Mouse (Mus musculus): ENCODE measurements at regions not wholly inside any gene's neighbourhood (a gene's known extent, or its start where the extent isn't known, plus 50 kb on each side); places are given as distances from the start of the nearest gene placed in this dataset.

GRCm38 (mm10) chr13:72120467-72120866, 156.9 kb upstream of the Irx1 start:
- no peak overlapping the region for H3K9ac ChIP-seq
- H3K27me3 ChIP-seq = peaks cover 14% of the 10 kb centered on the region
- H3K4me1 ChIP-seq = peaks cover 8% of the 10 kb centered on the region
- H3K4me2 ChIP-seq = no peak overlapping the region
- no peaks in the 10 kb centered on the region for H3K36me3 ChIP-seq
- no peak for ATAC-seq (ENCODE audit: insufficient number of reproducible peaks, insufficient read depth, low FRiP score, low TSS enrichment, low read depth)
- no peak overlapping the region for H3K27ac ChIP-seq
- WGBS = 24% methylated on average over 7 of the region's 7 CpGs
- no peak overlapping the region for H3K4me3 ChIP-seq
- H3K9me3 ChIP-seq = no peaks in the 10 kb centered on the region

DNA sequence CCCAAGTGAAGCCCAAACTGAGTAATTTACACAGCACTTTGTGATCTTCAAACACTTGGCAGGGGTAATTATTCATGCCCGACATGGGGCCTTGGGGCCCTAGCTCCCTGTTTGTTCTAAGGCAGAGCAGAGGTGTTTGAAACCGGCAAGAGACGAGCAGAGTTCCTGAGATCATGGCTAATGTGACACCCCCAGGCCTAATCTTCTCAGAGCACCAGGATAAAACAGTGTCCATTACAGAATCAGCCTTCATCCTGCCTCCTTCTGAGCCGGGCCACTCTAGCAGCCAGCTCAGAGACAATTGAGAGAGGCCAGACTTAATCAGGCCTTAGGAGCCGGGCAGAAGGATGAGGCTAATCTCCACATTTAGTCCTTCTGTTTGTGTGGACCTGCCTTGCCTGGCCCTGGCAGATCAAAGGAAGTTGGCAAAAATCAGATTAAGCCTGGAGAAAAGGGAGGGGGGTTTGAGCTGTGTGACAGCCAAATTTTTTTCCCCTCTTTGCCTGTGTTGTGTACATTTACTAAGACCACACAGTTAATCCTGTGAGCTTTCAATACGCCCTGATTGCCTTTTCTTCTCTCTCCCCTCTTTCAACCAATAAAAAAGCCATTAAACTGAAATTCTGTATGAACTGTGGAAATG, 157.5 kb upstream of the Irx1 start:
- Histone ChIP-seq H3K9me3 (no peaks in the 10 kb centered on the region), H3K4me1 (peaks cover 8% of the 10 kb centered on the region), H3K4me2 (no peak overlapping the region), H3K4me3 (no peak overlapping the region), H3K27ac (no peak overlapping the region), H3K9ac (no peak overlapping the region), H3K36me3 (no peaks in the 10 kb centered on the region), H3K27me3 (peaks cover 14% of the 10 kb centered on the region)
- 14% methylated on average over 6 of the region's 6 CpGs for whole genome bisulfite sequencing
- ATAC-seq (ENCODE audit: insufficient number of reproducible peaks, insufficient read depth, low FRiP score, low TSS enrichment, low read depth) = no peak

- Histone ChIP-seq H3K36me3 (no peaks in the 10 kb centered on the region), H3K9me3 (no peaks in the 10 kb centered on the region), H3K4me2 (no peak overlapping the region), H3K9ac (no peak overlapping the region), H3K4me3 (no peak overlapping the region), H3K4me1 (peaks cover 8% of the 10 kb centered on the region), H3K27me3 (peaks cover 14% of the 10 kb centered on the region), H3K27ac (no peak overlapping the region)
- no peak for ATAC-seq (ENCODE audit: insufficient number of reproducible peaks, insufficient read depth, low FRiP score, low TSS enrichment, low read depth)
- 50% methylated on average over 18 of the region's 18 CpGs for WGBS
Observed at GRCm38 (mm10) chr13:72121554-72122229, 158.2 kb upstream of the Irx1 start.

- Histone ChIP-seq H3K27me3 (peaks cover 14% of the 10 kb centered on the region), H3K9me3 (no peaks in the 10 kb centered on the region), H3K4me2 (no peak overlapping the region), H3K4me1 (peaks cover 8% of the 10 kb centered on the region), H3K9ac (no peak overlapping the region), H3K36me3 (no peaks in the 10 kb centered on the region), H3K27ac (no peak overlapping the region), H3K4me3 (no peak overlapping the region)
- no peak for ATAC-seq (ENCODE audit: insufficient number of reproducible peaks, insufficient read depth, low FRiP score, low TSS enrichment, low read depth)
- 40% methylated on average over 11 of the region's 11 CpGs for WGBS
Observed at GRCm38 (mm10) chr13:72122230-72122627, 158.7 kb upstream of the Irx1 start.

- Histone ChIP-seq H3K9me3 (no peaks in the 10 kb centered on the region), H3K27me3 (0 out of 2 replicates have a peak, but pooled peaks cover 4% of the 10 kb centered on the region), H3K4me3 (no peak overlapping the region), H3K4me2 (no peak overlapping the region), H3K4me1 (no peaks in the 10 kb centered on the region), H3K27ac (no peak overlapping the region), H3K36me3 (no peaks in the 10 kb centered on the region), H3K9ac (no peak overlapping the region)
- ATAC-seq (ENCODE audit: insufficient number of reproducible peaks, insufficient read depth, low FRiP score, low TSS enrichment, low read depth) = no peak
- WGBS = 79% methylated on average over 1 of the region's 1 CpGs
Observed at GRCm38 (mm10) chr13:72128306-72128705, 164.8 kb upstream of the Irx1 start.

DNA sequence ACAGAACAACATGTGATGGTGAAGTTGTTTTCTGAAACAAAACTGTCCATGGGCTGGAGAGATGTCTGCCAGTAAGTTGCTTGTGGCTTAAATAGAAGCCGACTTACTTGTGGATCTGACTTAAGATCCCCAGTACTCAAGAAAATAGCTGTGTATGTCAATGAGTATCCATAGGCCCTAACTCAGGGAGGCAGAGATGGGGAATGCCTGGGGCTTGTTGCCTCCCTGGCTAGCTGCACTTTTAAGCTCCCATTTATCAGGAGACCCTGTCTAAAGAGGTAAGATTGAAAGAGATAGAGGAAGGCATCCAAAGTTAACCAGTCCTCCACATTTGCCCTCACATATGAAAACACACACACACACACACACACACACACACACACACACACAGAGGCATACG, 167.8 kb upstream of the Irx1 start:
- no peak for ATAC-seq (ENCODE audit: insufficient number of reproducible peaks, insufficient read depth, low FRiP score, low TSS enrichment, low read depth)
- H3K4me3 ChIP-seq = no peak overlapping the region
- peaks cover 7% of the 10 kb centered on the region; the same call in 1 of the 2 replicates for H3K4me1 ChIP-seq
- H3K4me2 ChIP-seq = no peak overlapping the region
- H3K36me3 ChIP-seq = no peaks in the 10 kb centered on the region
- no peaks in the 10 kb centered on the region for H3K9me3 ChIP-seq
- WGBS = 86% methylated on average over 2 of the region's 2 CpGs
- H3K27ac ChIP-seq = no peak overlapping the region
- H3K27me3 ChIP-seq = 0 out of 2 replicates have a peak, but pooled peaks cover 5% of the 10 kb centered on the region
- no peak overlapping the region for H3K9ac ChIP-seq

DNA sequence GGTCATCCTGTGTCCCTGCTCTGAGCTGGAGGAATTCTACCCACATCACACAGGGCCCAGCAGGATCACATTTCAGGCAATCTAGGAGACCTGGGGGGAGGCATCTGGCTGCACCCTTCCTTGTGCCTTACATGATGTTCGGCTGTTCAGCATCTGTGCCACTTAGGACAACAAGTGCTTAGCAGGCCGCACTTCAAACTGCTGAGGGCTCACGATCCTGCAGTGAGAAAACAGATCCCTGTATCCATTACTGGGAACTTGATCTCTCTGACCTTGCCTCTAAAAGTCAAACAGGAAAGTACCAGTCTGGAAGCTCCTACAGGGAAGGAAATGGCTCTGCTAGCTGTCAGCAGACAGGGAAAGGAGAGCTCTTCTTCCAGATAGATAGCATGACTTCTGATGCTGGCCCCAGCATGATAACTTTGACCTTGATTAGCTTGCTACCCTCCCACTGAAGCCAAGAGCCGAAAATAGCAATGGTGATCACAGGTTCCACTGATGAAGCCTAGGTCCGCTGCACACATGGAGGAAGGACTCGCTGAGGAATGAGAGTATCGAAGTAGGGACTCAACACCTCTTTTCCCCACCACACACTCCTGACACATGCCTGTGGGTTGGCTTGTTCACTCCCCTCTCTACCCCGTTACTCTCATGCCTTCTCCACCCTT, 170.7 kb upstream of the Irx1 start:
- Histone ChIP-seq H3K9me3 (no peaks in the 10 kb centered on the region), H3K4me3 (no peak overlapping the region), H3K27me3 (0 out of 2 replicates have a peak, but pooled peaks cover 5% of the 10 kb centered on the region), H3K9ac (no peak overlapping the region), H3K36me3 (no peaks in the 10 kb centered on the region), H3K4me2 (no peak overlapping the region), H3K4me1 (peaks cover 7% of the 10 kb centered on the region; the same call in 1 of the 2 replicates), H3K27ac (no peak overlapping the region)
- 48% methylated on average over 8 of the region's 8 CpGs for WGBS
- ATAC-seq (ENCODE audit: insufficient number of reproducible peaks, insufficient read depth, low FRiP score, low TSS enrichment, low read depth) = no peak

DNA sequence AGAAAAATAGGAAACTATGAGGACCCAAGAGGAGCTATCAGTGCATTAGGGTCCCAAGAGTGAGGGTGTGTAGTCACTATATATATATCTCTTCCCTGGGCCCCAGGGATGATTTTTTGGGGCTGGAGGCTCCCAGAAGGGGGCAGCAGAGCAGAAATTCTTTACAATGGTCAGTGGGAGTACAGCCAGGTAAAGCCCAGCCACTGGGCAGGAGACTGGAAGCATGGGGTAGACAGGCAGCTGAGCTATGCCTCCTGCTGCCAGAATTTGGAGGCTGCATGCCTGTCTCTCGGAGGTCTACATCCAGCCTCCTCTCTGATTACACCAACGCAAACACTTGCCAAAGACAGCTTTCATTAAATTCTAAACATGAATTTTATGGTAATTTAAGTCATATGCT, 202.7 kb upstream of the Irx1 start:
- Histone ChIP-seq H3K27ac (no peak overlapping the region), H3K4me2 (no peak overlapping the region), H3K9ac (no peak overlapping the region), H3K9me3 (0 out of 2 replicates have a peak, but pooled peaks cover 3% of the 10 kb centered on the region), H3K4me3 (no peak overlapping the region), H3K27me3 (peaks cover 14% of the 10 kb centered on the region), H3K4me1 (peaks cover 7% of the 10 kb centered on the region; the same call in 1 of the 2 replicates), H3K36me3 (no peaks in the 10 kb centered on the region)
- ATAC-seq (ENCODE audit: insufficient number of reproducible peaks, insufficient read depth, low FRiP score, low TSS enrichment, low read depth) = no peak
- WGBS = 14% methylated on average over 2 of the region's 2 CpGs

DNA sequence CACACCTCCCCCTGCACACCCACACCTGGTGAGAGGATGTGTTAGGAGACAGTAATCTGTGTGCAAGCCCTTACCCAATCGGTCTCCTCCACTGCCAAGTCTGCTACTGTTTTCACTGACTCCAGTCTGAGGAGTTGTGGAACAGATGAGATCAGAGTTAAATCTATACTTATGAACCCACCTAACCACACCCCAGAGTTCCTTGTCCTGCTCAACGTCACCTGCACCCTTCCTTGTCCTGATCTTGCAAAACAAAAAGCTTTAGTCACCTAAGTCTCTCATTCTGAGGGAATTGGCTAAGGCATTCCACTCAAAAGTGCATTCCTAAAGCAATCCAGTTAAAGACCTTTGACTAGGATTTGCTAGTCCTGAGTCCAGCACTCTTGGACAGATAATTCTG, 203.9 kb upstream of the Irx1 start:
- Histone ChIP-seq H3K4me2 (no peak overlapping the region), H3K27ac (no peak overlapping the region), H3K9ac (no peak overlapping the region), H3K27me3 (peaks cover 14% of the 10 kb centered on the region), H3K4me3 (no peak overlapping the region), H3K4me1 (peaks cover 7% of the 10 kb centered on the region; the same call in 1 of the 2 replicates), H3K9me3 (0 out of 2 replicates have a peak, but pooled peaks cover 3% of the 10 kb centered on the region), H3K36me3 (no peaks in the 10 kb centered on the region)
- 66% methylated on average over 2 of the region's 2 CpGs for WGBS
- no peak for ATAC-seq (ENCODE audit: insufficient number of reproducible peaks, insufficient read depth, low FRiP score, low TSS enrichment, low read depth)

- H3K4me1 ChIP-seq = peaks cover 15% of the 10 kb centered on the region
- H3K4me3 ChIP-seq = no peak overlapping the region
- 75% methylated on average over 3 of the region's 3 CpGs for WGBS
- no peak for ATAC-seq (ENCODE audit: insufficient number of reproducible peaks, insufficient read depth, low FRiP score, low TSS enrichment, low read depth)
- H3K9me3 ChIP-seq = no peaks in the 10 kb centered on the region
- no peak overlapping the region for H3K27ac ChIP-seq
- peaks cover 9% of the 10 kb centered on the region for H3K27me3 ChIP-seq
- H3K36me3 ChIP-seq = no peaks in the 10 kb centered on the region
- H3K4me2 ChIP-seq = no peak overlapping the region
- no peak overlapping the region for H3K9ac ChIP-seq
Observed at GRCm38 (mm10) chr13:72183636-72184035, 220.1 kb upstream of the Irx1 start.

DNA sequence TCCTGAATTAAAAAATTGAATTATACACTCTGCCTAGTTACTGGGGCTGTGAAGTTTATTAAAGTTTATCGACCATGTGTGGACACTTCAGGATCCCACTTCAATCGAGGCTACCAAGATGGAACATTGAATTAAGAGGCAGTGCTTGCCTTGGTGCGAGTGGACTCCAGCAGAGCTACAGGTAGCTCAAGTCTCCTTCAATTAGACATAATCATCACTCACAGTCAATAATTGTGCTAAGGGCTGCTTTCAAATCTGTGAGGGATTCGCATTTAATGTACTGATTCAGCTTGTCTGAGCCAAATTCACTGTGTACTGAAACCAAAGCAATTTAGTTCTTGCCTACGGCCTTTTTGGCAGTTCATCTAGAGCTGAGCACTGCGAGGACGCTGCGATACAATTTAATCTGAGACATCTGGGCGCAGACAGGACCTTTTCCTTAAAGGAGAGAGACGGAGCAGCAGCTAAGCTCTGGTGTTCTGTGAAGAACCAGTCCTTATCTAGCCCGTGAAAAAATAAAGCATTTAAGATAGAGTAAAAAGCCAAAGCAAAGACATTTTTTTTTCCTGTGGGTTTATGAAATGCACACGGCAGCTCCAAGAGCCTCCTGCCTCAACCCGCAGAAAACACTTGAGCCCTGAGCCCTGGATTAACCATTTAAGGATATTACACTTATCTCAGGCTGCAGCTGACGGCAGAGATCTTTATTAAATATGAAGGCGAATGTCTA, 220.8 kb upstream of the Irx1 start:
- Histone ChIP-seq H3K4me3 (no peak overlapping the region), H3K27me3 (peaks cover 9% of the 10 kb centered on the region)

More for the DNA sequence above, 220.8 kb upstream of the Irx1 start:
- Histone ChIP-seq H3K36me3 (no peaks in the 10 kb centered on the region), H3K9me3 (no peaks in the 10 kb centered on the region), H3K9ac (no peak overlapping the region), H3K4me1 (peaks cover 15% of the 10 kb centered on the region), H3K27ac (no peak overlapping the region; the same call in 1 of the 2 replicates), H3K4me2 (peak overlapping the region; percentile 26)
- WGBS = 25% methylated on average over 15 of the region's 15 CpGs
- no peak for ATAC-seq (ENCODE audit: insufficient number of reproducible peaks, insufficient read depth, low FRiP score, low TSS enrichment, low read depth)
